Mouse (Mus musculus) bone marrow, adult 2 months (tissue): ENCODE results near the gene Olfr638. TPM values are rescaled to one million over a fixed set of nuclear protein-coding genes. Genes with fewer than 3 reads are reported as not detected.
"Not testable (repeated sequence)": the region's sequence is repeated elsewhere in the genome, so short reads cannot be mapped to it uniquely, and the experiment has no call there.

Source experiments
- H3K27ac ChIP-seq: fragments of 200-500 bp; 2 replicates; pipeline ENCODE4 v1.5.1; 2012; ENCODE audit warnings: low read depth, mild to moderate bottlenecking, control low read depth, inconsistent platforms, low read length; ENCODE audit not compliant: control insufficient read depth, poor library complexity, insufficient read depth
- H3K4me1 ChIP-seq: fragments of 200-500 bp; 2 replicates; pipeline ENCODE4 v1.6.1; 2011; ENCODE audit warnings: low read length; ENCODE audit not compliant: control insufficient read depth, insufficient read depth
- H3K4me3 ChIP-seq: fragments of 200-500 bp; replicated peaks from 2 replicates; pipeline ENCODE3; 2011; ENCODE audit warnings: mild to moderate bottlenecking, low read depth, low read length, control low read depth; ENCODE audit not compliant: control insufficient read depth
- CTCF ChIP-seq: fragments of 200-500 bp; IDR thresholded peaks from 2 replicates; pipeline ENCODE4 v1.5.1; 2011; ENCODE audit warnings: low read length, control low read depth; ENCODE audit not compliant: control insufficient read depth, insufficient read depth
- POLR2A ChIP-seq: fragments of 200-500 bp; IDR thresholded peaks from 2 replicates; pipeline ENCODE4 v1.6.1; 2011; ENCODE audit warnings: low read depth, mild to moderate bottlenecking, control low read depth, low read length, borderline replicate concordance; ENCODE audit not compliant: control insufficient read depth
- WGBS: fragments of 180-500 bp; shearing (Covaris S2); methylation state at CpG from one replicate; pipeline ENCODE4 v1.1.7; 2018; 5-methylcytosine and 5-hydroxymethylcytosine counted together
- polyA plus RNA-seq: library from polyadenylated mRNA; stranded (reverse); fragments of >200 nt; gene quantifications from 2 replicates; pipeline ENCODE4 v1.2.4, GENCODE M21; 2011; ENCODE audit warnings: low replicate concordance; ENCODE audit not compliant: missing spikeins, insufficient read depth, insufficient read length

The Olfr638 gene
- not detected in 2 replicates for polyA plus RNA-seq

GRCm38 (mm10) chr7:103998446-103998845, at the start of gene Olfr638:
Olfr638 (plus strand) TSS chr7:103998746.
- no peak within 1 kb of the TSS for H3K27ac ChIP-seq
- TF ChIP-seq POLR2A, result no peak
- TF ChIP-seq CTCF, result no peak
- H3K4me1 ChIP-seq, result no peaks in the 10 kb centered on the region
- no peak within 1 kb of the TSS for H3K4me3 ChIP-seq

GRCm38 (mm10) chr7:103966873-103967272, 31.7 kb upstream of the Olfr638 start:
- 89% methylated on average over 22 of the region's 22 CpGs for WGBS
- H3K4me1 ChIP-seq, H3K4me3 ChIP-seq, H3K27ac ChIP-seq: not testable (repeated sequence)

- H3K4me1 ChIP-seq, result no peaks in the 10 kb centered on the region
- WGBS, result 83% methylated on average over 1 of the region's 1 CpGs
- TF ChIP-seq POLR2A, result no peak
- no peak for TF ChIP-seq CTCF
These were observed 27.7 kb upstream of the Olfr638 start, which contains the start of gene Olfr635 for GRCm38 (mm10) chr7:103970852-103971251. Olfr635 (plus strand) TSS chr7:103971152.

GRCm38 (mm10) chr7:103971782-103972181, 26.8 kb upstream of the Olfr638 start:
- WGBS, result 15% methylated on average over 1 of the region's 1 CpGs
- TF ChIP-seq CTCF, result no peak
- TF ChIP-seq POLR2A, result no peak
- Histone ChIP-seq H3K27ac (no peak overlapping the region), H3K4me3 (no peak overlapping the region), H3K4me1 (no peaks in the 10 kb centered on the region)

More at GRCm38 (mm10) chr7:103970852-103971251, 27.7 kb upstream of the Olfr638 start, which contains the start of gene Olfr635:
- Histone ChIP-seq H3K4me3 (no peak within 1 kb of the TSS), H3K27ac (no peak within 1 kb of the TSS)

GRCm38 (mm10) chr7:103999124-103999523, 578 bp downstream of the Olfr638 start:
- no peak for TF ChIP-seq CTCF
- TF ChIP-seq POLR2A, result no peak
- Histone ChIP-seq H3K4me1 (no peaks in the 10 kb centered on the region), H3K27ac (no peak overlapping the region), H3K4me3 (no peak overlapping the region)

- H3K4me1 ChIP-seq, result no peaks in the 10 kb centered on the region
- no peak within 1 kb of the TSS for H3K4me3 ChIP-seq
- TF ChIP-seq POLR2A, result no peak
- no peak for TF ChIP-seq CTCF
- H3K27ac ChIP-seq, result no peak within 1 kb of the TSS
These were observed 18.7 kb downstream of the Olfr638 start, which contains the start of gene Olfr639 for GRCm38 (mm10) chr7:104017203-104017602. Olfr639 (minus strand) TSS chr7:104017303.

- Histone ChIP-seq H3K4me3 (no peak overlapping the region), H3K27ac (no peak overlapping the region), H3K4me1 (no peaks in the 10 kb centered on the region)
- TF ChIP-seq CTCF, result no peak
- no peak for TF ChIP-seq POLR2A
- 58% methylated on average over 1 of the region's 1 CpGs for WGBS
These were observed 20.4 kb downstream of the Olfr638 start for GRCm38 (mm10) chr7:104018953-104019352.

- Histone ChIP-seq H3K4me1 (no peaks in the 10 kb centered on the region), H3K27ac (no peak overlapping the region), H3K4me3 (no peak overlapping the region)
- whole genome bisulfite sequencing, result 86% methylated on average over 6 of the region's 6 CpGs
- TF ChIP-seq CTCF (no peak), POLR2A (no peak)
These were observed 23.1 kb downstream of the Olfr638 start for GRCm38 (mm10) chr7:104021651-104022050.

GRCm38 (mm10) chr7:104025473-104025872, 26.9 kb downstream of the Olfr638 start, which contains the start of gene Olfr640:
Olfr640 (minus strand) TSS chr7:104025573.
- Histone ChIP-seq H3K4me3 (no peak within 1 kb of the TSS), H3K27ac (no peak within 1 kb of the TSS), H3K4me1 (no peaks in the 10 kb centered on the region)
- WGBS, result 56% methylated on average over 6 of the region's 6 CpGs
- no peak for TF ChIP-seq POLR2A
- TF ChIP-seq CTCF, result no peak
